Mouse (Mus musculus): ENCODE data around the gene Srgap2.

The Srgap2 gene

DNA sequence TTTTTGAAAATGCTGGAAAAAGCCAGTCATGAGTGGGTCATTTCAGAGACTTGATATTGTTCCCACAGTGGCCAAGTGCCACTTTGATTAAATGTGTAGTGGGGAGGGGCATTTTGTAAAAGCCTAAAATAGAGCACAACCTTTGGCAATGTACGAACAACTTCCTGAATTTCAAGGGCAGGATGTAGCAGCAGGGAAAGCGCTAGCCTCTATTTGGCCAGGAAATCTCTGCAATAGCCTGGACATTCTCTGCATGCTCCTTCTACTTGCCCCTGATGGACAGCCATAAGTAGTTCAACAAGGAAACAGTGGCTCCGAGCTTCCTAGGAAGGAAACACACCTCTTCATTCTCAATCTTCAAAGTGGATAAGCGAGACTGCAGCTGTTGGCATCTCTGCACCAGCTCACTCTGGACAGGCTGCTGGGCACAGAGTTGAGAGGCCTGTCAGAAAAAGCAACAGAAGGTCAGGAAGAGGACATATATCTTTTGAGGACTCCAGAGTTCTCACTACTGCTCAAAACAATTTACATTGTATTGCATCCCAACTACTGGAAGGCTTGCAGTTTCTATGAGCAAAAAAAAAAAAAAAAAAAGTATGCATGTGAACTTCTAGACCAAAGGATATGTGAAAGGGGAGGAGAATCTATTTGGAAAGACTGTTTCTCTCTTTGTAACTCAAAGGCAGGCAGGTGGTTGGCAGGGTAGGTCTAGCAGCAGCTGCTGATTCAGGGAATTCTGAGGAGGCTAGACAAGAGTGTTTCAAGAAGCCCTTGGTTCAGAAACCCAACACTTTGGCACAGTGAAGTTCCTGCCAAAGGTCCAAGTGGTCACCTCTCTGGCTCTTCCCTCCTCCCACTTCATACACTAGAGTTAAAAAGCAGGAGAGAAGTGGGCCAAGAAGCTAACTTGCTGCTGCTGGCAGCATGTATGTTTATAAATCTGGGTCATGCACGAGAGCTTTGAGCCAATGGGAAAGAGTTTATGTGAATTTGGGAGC, 181.4 kb downstream of the Srgap2 start:
- no peak for DNase-seq (ENCODE audit: low read depth)

GRCm38 (mm10) chr1:131344691-131345090, 182.5 kb downstream of the Srgap2 start:
- DNase-seq (ENCODE audit: low read depth): no peak

- DNase-seq (ENCODE audit: low read depth): no peak
Measured at GRCm38 (mm10) chr1:131336017-131336416, 191.1 kb downstream of the Srgap2 start.

DNA sequence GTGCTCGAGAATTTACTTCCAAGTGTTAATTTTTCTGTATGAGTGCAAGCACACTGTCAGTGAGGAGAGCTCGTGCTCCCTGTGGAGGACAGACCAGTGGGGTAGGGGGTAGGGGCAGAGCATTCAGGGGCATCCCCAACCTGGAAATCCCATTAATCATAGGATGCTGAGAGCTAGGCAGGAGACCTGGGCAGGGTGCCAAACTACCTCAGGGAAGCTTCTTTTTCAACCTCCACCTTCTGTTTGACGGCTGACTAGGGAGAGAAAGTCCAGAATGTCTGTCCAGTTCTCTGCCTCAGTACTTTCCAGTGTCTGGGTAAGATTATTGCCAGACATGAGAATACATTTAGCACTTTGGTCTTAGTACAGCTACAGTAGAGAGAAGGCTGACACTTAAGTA, 191.5 kb downstream of the Srgap2 start:
- DNase-seq (ENCODE audit: low read depth): no peak

DNA sequence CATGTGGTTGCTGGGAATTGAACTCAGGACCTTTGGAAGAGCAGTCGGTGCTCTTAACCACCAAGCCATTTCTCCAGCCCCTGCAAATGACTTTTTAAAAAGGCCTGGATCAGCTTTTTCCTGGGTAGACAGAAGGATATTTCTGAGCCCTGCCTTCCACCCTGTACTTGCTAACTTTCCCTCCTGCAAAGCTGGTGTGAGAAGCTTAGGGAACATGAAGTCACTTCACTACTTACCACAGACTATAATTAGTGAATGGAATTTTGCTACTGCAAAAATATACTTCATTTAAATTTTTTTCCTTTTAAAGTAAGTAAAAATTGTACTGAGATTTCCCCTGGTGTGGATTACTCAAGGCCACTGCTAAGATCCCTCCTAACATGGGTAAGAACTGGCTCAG, 196.0 kb downstream of the Srgap2 start:
- no peak for DNase-seq (ENCODE audit: low read depth)

- peak; percentile 64 for DNase-seq (ENCODE audit: low read depth)
Measured at GRCm38 (mm10) chr1:131329093-131329492, 198.1 kb downstream of the Srgap2 start.

DNA sequence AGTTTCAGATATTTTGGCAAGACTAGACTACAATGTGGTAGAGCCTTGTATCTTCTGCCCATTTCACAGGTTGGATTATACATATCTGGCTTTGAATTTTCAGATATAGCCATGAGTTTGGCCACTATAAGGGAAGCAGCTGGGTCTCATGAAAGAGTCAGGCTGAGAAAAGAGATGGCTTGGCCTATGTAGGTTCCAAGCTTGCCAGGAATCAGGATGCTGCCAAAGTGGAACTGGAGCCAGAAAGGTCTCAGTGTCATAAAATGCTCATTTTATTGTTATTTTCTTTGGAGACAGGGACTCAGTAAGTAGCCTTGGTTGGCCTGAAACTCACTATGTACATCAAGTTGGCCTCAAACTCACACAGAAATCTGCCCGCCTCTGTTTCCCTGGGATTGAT, 200.0 kb downstream of the Srgap2 start:
- no peak for DNase-seq (ENCODE audit: low read depth)

GRCm38 (mm10) chr1:131324816-131325463, 202.2 kb downstream of the Srgap2 start:
- DNase-seq (ENCODE audit: low read depth): no peak

- DNase-seq (ENCODE audit: low read depth): no peak
Measured at GRCm38 (mm10) chr1:131319598-131320330, 207.4 kb downstream of the Srgap2 start.

GRCm38 (mm10) chr1:131318397-131318796, 208.8 kb downstream of the Srgap2 start:
- DNase-seq (ENCODE audit: low read depth): no peak

DNA sequence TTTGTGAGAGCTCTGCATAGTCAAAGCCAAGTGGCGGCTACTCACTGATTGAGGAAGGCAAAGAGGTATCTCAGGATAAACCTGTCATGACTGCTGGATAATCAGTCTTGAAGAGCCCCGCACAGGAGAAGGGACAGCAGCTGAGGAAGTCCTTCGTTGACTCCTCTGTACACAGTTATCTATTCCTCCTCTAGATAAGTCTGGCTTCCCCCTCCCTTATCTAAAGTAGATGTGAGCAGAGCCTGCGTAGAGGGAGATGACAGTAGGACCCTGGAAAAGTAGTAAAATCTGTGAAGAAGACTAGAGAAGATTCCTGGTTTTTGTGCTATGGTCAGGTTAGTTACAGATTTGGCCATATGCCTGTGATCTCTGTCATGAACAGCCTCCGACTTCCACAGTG, 209.5 kb downstream of the Srgap2 start:
- DNase-seq (ENCODE audit: low read depth): no peak

- no peak for DNase-seq (ENCODE audit: low read depth)
Measured at GRCm38 (mm10) chr1:131311284-131311683, 215.9 kb downstream of the Srgap2 start.

DNA sequence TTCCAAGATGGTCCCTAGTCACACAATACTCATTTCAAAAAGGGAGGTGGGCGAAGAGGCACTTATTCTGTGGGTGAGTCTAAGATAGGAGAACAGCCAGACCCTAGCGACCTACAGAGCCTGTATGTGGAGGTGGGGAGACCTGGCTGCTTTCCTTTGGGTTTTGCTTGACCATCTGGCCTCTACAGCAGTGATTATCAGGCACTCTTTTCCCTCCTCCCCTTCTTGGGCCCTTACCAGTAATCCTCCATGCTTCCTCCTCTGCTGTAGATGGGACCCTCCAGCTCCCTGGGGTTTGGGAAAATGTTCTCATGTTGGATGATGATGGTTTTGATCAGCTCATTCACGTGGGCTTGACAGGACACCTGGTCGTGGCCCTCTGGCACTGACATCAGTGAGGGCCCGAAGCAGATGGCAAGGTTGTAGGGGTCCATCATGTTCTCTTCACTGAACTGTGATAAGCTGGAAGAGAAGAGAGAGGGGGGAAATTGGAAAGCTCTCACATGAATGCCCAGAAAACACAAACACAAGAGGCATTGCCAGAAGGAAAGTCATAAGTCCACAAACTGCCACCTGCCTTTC, 216.8 kb downstream of the Srgap2 start:
- DNase-seq (ENCODE audit: low read depth): no peak

DNA sequence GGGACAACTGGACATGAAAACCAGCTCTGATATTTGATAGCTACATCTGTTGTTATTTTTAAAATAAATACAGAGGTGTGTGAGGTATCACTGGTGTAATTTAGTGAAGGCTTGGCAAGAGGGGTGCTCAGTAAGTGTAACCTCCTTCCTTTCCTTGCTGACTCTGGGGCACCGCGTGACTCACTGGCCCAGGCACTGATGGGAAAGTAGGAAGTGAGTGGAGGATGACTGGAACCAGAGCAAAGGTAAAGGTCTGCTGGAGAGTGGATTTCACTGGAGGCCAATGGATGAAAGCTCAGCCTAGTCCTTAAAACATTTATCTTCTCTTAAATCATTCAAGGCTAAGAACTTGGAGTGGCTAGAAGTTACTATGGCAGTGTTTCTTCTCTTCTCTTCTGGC, 226.4 kb downstream of the Srgap2 start:
- DNase-seq (ENCODE audit: low read depth): no peak

GRCm38 (mm10) chr1:131299788-131300187, 227.4 kb downstream of the Srgap2 start:
- DNase-seq (ENCODE audit: low read depth): no peak

GRCm38 (mm10) chr1:131299240-131299639, 227.9 kb downstream of the Srgap2 start:
- no peak for DNase-seq (ENCODE audit: low read depth)

- DNase-seq (ENCODE audit: low read depth): no peak
Measured at GRCm38 (mm10) chr1:131298171-131298570, 229.0 kb downstream of the Srgap2 start.

DNA sequence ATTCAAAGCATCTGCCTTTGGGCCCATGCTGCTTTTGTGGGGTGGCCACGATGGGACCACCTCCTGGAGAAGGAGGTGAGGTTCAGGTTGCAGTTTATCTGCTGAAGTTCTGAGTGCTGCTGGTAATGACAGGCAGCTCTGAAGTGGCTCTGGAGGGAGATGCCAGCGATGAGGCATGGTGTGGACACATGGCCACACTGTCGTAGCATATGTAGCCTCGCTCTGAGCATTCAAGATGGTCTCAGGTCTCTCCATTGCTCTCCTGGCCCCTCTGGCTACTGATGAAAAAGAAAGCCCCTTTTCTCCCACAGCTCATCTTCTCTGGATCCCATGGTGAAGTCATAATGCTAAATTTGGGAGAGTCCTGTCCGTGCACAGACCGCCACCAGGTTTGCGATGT, 230.4 kb downstream of the Srgap2 start:
- no peak for DNase-seq (ENCODE audit: low read depth)

- DNase-seq (ENCODE audit: low read depth): no peak
Measured at GRCm38 (mm10) chr1:131295200-131295599, 232.0 kb downstream of the Srgap2 start.

DNA sequence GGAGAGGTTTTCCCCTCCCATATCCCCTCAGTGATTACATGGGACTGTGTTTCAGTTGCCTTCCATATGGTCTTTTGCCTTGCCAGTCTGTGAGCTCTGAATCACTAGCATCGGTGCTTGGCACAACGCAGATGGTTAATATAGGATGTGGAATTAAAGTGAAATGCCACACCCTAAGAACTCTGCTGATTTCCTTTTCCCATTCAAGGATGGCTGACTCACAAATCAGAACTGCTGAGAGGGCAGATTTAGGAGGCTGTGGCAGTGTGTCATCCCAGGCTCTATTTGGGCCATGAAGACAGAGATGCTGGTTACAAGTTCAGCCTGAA, 233.3 kb downstream of the Srgap2 start:
- no peak for DNase-seq (ENCODE audit: low read depth)

GRCm38 (mm10) chr1:131293221-131293921, 233.8 kb downstream of the Srgap2 start:
- DNase-seq (ENCODE audit: low read depth): no peak

- peak; percentile 85 for DNase-seq (ENCODE audit: low read depth)
Measured at GRCm38 (mm10) chr1:131290648-131291047, 236.5 kb downstream of the Srgap2 start.

Measured in induced T-regulatory cell, adult 2 months (primary cell).